Mouse (Mus musculus) kidney, embryonic 16.5 days (tissue): ENCODE measurements around the gene Lpin3. TPM values are rescaled to one million over a fixed set of nuclear protein-coding genes. Genes with fewer than 3 reads are reported as not detected.

Experiments used
- ATAC-seq: fragments of 200-750 bp; cut with Nextera tagmentation; 2 replicates; pipeline ENCODE4 v1.8.0; 2017; ENCODE audit warnings: moderate TSS enrichment; ENCODE audit not compliant: low FRiP score, low TSS enrichment
- H3K27ac ChIP-seq: fragments of 300-500 bp; sonication (generic); 2 replicates; pipeline ENCODE4 v1.5.1; 2014; ENCODE audit warnings: low read length
- H3K27me3 ChIP-seq: fragments of 300-500 bp; sonication (generic); 2 replicates; pipeline ENCODE4 v1.6.1; 2014; ENCODE audit warnings: low read length, control low read depth, mixed read lengths; ENCODE audit not compliant: insufficient read depth
- H3K36me3 ChIP-seq: fragments of 300-500 bp; sonication (generic); 2 replicates; pipeline ENCODE4 v1.6.1; 2014; ENCODE audit warnings: low read length, control low read depth, mixed read lengths; ENCODE audit not compliant: insufficient read depth
- H3K4me1 ChIP-seq: fragments of 300-500 bp; sonication (generic); 2 replicates; pipeline ENCODE4 v1.6.1; 2014; ENCODE audit warnings: low read length, control low read depth, mixed read lengths; ENCODE audit not compliant: insufficient read depth
- H3K4me2 ChIP-seq: fragments of 300-500 bp; sonication (generic); replicated peaks from 2 replicates; pipeline ENCODE4 v1.6.1; 2014; ENCODE audit warnings: low read depth, low read length
- H3K4me3 ChIP-seq: fragments of 300-500 bp; sonication (generic); 2 replicates; pipeline ENCODE4 v1.5.1; 2014; ENCODE audit warnings: mild to moderate bottlenecking, low read length
- H3K9ac ChIP-seq: fragments of 300-500 bp; sonication (generic); replicated peaks from 2 replicates; pipeline ENCODE4 v1.6.1; 2014; ENCODE audit warnings: low read length
- H3K9me3 ChIP-seq: fragments of 300-500 bp; sonication (generic); 2 replicates; pipeline ENCODE4 v1.6.1; 2016; ENCODE audit warnings: low read length, control low read depth
- WGBS: fragments of 180-500 bp; shearing (Covaris S2); extraction: QIAGEN DNeasy Blood & Tissue Kit; methylation state at CpG from one replicate; pipeline ENCODE4 v1.1.7; 2014; 5-methylcytosine and 5-hydroxymethylcytosine counted together
- polyA plus RNA-seq: library from polyadenylated mRNA; unstranded; fragments of >200 nt; fragmentation: Nextera tagmentation; extraction: Ambion mirVana; gene quantifications from 2 replicates; pipeline ENCODE4 v1.2.1, GENCODE M21; 2015

Gene Lpin3
- polyA plus RNA-seq, 1 experiment from 2014 or later = 3.5 TPM

DNA sequence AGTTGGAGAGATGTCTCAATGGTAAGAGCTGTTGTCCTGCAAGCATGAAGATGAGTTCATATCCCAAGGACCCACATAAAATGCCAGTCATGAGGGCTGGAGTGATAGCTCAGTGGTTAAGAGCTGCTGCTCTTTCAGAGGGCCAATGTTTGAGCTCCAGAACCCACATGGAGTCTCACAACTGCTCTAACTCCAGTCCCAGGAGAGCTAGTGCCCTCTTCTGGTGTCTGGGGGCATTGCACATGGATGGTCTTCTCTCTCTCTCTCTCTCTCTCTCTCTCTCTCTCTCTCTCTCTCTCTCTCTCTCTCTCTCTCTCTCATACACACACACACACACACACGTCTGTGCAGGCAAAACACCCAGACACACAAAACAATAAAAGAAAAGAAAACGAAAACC, 4.4 kb downstream of the Lpin3 start:
- H3K36me3 ChIP-seq = no peaks in the 10 kb centered on the region
- H3K4me1 ChIP-seq = peaks cover 6% of the 10 kb centered on the region; the same call in 1 of the 2 replicates
- no peaks in the 10 kb centered on the region for H3K27me3 ChIP-seq
- no peaks in the 10 kb centered on the region for H3K9me3 ChIP-seq
- H3K9ac ChIP-seq = no peak overlapping the region
- no peak overlapping the region for H3K4me2 ChIP-seq
- 12% methylated on average over 2 of the region's 2 CpGs for WGBS
- ATAC-seq = no peak
- no peak overlapping the region for H3K4me3 ChIP-seq
- H3K27ac ChIP-seq = no peak overlapping the region

DNA sequence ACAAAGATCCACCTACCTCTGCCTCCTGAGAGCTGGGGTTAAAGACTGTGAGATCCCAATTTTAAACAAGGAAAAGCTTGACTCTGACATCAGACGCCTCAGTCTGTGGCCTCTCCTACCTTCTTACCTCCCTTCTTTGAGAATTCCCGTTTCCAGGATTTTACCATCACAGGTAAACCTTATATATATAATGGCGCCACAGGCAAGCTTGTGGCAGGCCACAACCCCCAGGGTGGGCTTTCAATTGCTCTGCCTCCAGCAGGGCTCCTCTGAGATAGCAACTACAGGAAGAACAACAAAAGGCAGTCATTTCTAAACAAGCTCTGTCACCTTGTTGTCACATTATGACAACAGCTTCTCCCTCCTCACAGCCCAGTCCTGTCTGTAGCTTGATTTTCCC, 5.8 kb downstream of the Lpin3 start:
- Histone ChIP-seq H3K9me3 (no peaks in the 10 kb centered on the region), H3K27ac (no peak overlapping the region), H3K4me1 (peaks cover 6% of the 10 kb centered on the region; the same call in 1 of the 2 replicates), H3K4me2 (no peak overlapping the region), H3K36me3 (no peaks in the 10 kb centered on the region), H3K4me3 (no peak overlapping the region), H3K27me3 (no peaks in the 10 kb centered on the region), H3K9ac (no peak overlapping the region)
- ATAC-seq = no peak
- 78% methylated on average over 3 of the region's 3 CpGs for WGBS

DNA sequence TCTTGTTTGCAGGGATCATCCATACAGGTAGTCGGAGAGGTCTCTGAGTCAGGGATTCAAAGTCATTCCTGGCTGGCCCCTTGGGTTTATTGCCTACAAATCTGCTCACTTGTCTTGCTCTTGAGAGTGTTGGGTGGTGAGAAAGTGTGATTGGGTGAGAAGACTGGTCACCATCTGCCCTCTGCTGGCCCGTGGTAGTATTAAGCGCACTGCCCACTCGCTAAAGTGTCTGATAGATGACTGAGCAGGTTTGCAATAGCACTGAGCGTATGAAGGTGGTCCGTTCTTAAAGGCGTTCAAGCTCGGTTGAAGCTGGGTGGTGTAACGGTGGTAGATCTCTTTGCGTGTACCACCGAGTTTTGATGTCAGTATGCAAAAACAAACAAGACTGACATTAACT, 6.8 kb downstream of the Lpin3 start:
- Histone ChIP-seq H3K4me2 (peak overlapping the region; percentile 95), H3K4me1 (peaks cover 6% of the 10 kb centered on the region; the same call in 1 of the 2 replicates), H3K27ac (peak overlapping the region; percentile 59; the same call in 1 of the 2 replicates), H3K4me3 (peak overlapping the region; percentile 59), H3K27me3 (no peaks in the 10 kb centered on the region), H3K9me3 (no peaks in the 10 kb centered on the region), H3K9ac (peak overlapping the region; percentile 59), H3K36me3 (no peaks in the 10 kb centered on the region)
- under 1% methylated on average over 11 of the region's 11 CpGs for WGBS
- ATAC-seq = peak; percentile 82

DNA sequence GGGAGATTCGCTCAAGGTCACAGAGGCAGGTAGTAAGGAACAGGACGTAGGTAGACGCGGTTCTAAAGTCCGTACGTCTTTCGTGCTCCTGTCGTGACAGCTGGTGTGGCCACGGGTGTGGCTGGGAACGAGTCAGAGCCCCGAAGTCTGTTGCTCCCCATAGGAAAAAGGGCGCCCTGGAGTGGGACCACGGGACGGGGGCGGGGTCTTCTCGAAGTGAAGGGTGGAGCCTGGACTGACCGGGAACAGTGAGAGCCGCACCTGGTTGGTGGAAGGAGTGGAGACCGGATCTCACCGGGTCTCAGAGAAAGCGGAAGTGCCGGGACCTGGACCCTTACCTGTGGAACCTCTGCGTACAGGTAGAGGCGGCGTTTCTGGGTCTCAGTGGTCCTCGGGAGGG, 7.4 kb downstream of the Lpin3 start:
- Histone ChIP-seq H3K4me3 (peak overlapping the region; percentile 59), H3K36me3 (no peaks in the 10 kb centered on the region), H3K9ac (peak overlapping the region; percentile 63), H3K27me3 (no peaks in the 10 kb centered on the region), H3K4me2 (peak overlapping the region; percentile 95), H3K9me3 (no peaks in the 10 kb centered on the region), H3K27ac (peak overlapping the region; percentile 59; the same call in 1 of the 2 replicates), H3K4me1 (peaks cover 6% of the 10 kb centered on the region; the same call in 1 of the 2 replicates)
- under 1% methylated on average over 26 of the region's 26 CpGs for WGBS
- ATAC-seq = peak; percentile 95

DNA sequence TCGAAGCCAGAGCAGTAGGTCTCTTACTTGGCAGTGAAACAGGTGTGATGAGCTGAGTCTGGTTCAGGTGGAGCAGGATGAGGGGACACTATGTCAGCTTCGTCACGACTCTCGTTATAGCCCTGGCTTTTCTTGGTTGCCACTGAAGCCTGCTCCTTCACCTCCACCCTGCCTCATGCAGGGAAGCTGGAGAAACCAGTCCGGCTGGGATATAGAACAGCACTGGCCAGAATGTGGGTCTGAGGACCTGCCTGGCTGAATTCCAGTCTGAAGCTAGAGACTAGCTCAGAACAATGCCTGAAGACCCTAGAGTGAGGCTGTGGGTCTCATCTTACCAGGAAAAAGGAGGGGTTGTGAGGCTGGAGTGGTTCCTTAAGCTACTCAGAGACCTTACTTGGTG, 10.6 kb downstream of the Lpin3 start:
- H3K9ac ChIP-seq = no peak overlapping the region
- no peaks in the 10 kb centered on the region for H3K27me3 ChIP-seq
- no peak overlapping the region for H3K4me2 ChIP-seq
- H3K36me3 ChIP-seq = no peaks in the 10 kb centered on the region; the same call in 1 of the 2 replicates
- peaks cover 6% of the 10 kb centered on the region; the same call in 1 of the 2 replicates for H3K4me1 ChIP-seq
- H3K27ac ChIP-seq = no peak overlapping the region
- 82% methylated on average over 5 of the region's 5 CpGs for WGBS
- no peak for ATAC-seq
- no peak overlapping the region for H3K4me3 ChIP-seq
- H3K9me3 ChIP-seq = 0 out of 2 replicates have a peak, but pooled peaks cover 1% of the 10 kb centered on the region

DNA sequence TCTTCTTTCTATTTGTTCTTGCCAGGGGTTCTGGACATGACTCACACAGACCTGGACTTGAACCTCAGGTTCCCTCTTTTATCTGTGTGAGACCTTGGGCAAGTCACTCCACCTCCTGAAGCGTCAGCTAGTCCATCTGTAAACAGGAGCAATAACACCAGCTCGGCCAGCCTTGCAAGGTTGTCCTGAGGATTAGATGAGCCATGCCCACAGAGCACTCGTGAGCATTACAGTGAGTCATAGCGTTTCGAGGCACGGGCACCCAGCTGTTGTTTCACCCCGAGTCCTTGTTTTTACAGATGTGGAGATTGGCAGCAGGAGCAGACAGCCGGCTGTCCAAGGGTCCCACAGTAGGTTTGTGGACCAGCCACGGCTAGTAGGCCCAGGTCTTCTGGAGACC, 11.2 kb downstream of the Lpin3 start:
- Histone ChIP-seq H3K4me3 (no peak overlapping the region), H3K9ac (no peak overlapping the region), H3K27ac (no peak overlapping the region), H3K36me3 (no peaks in the 10 kb centered on the region; the same call in 1 of the 2 replicates), H3K27me3 (no peaks in the 10 kb centered on the region), H3K4me2 (no peak overlapping the region), H3K4me1 (peaks cover 6% of the 10 kb centered on the region; the same call in 1 of the 2 replicates), H3K9me3 (0 out of 2 replicates have a peak, but pooled peaks cover 4% of the 10 kb centered on the region)
- 84% methylated on average over 9 of the region's 9 CpGs for WGBS
- no peak for ATAC-seq

DNA sequence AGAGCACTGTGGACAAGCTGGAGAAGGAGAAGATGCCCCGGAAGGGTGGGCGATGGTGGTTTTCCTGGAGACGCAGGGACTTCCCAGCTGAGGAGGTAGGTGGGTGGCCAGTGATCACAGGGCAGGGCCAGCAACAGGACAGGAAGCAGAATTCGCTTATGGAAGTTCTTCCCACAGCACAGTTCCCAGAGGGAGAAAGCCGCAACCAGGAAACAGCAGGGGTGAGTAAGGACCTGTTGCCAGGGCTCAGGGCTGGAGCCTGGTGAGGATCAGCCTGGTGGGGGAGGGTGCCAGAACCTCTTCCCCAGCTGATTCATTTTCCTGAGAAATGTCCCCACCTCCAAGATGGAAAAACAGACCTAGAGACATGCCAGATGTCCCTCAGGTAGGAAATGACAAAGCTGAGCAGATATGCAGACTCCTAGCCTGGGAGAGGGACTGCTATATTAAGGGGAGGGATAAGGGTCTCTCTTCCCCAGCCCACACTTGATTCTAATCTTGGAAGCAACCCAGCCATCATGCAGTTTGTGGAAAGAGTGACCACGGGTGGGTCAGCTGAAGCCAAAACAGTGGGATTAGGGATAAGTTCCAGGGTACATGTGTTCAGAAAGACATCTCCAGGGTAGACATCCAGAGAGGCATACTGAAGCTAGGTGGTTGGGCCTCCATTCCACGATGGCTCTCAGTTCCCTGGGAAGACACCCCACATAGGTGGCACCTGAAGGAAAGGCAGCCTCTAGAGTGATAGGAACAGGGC, 21.4 kb downstream of the Lpin3 start:
- Histone ChIP-seq H3K27ac (no peak overlapping the region), H3K4me2 (no peak overlapping the region), H3K27me3 (no peaks in the 10 kb centered on the region), H3K36me3 (no peaks in the 10 kb centered on the region), H3K4me3 (no peak overlapping the region), H3K4me1 (no peaks in the 10 kb centered on the region), H3K9me3 (no peaks in the 10 kb centered on the region), H3K9ac (no peak overlapping the region)
- no peak for ATAC-seq
- WGBS = 75% methylated on average over 7 of the region's 7 CpGs

DNA sequence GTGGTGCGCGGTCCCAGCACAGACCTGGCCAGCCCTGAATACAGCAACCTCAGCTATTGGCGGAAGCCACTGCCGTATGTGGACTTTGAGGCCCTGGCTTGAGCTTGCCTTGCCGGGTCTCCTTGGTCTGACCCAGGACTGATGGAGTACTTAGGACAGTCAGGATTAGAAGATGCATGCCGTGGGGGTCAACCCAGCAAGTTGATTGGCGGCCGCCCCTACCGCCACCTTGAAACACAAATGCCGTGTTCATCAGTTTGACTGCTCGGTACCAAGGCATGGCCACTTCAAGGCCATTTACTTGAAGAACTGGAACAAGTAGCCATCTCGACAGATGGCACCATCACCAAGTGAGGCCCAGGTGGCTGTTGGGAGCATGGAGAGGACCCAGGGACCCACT, 24.8 kb downstream of the Lpin3 start:
- 95% methylated on average over 12 of the region's 12 CpGs for WGBS
- peaks cover 6% of the 10 kb centered on the region for H3K27me3 ChIP-seq
- H3K4me3 ChIP-seq = no peak overlapping the region
- H3K36me3 ChIP-seq = no peaks in the 10 kb centered on the region
- no peak for ATAC-seq
- H3K4me1 ChIP-seq = no peaks in the 10 kb centered on the region
- no peaks in the 10 kb centered on the region for H3K9me3 ChIP-seq
- H3K4me2 ChIP-seq = no peak overlapping the region
- H3K9ac ChIP-seq = no peak overlapping the region
- no peak overlapping the region for H3K27ac ChIP-seq

DNA sequence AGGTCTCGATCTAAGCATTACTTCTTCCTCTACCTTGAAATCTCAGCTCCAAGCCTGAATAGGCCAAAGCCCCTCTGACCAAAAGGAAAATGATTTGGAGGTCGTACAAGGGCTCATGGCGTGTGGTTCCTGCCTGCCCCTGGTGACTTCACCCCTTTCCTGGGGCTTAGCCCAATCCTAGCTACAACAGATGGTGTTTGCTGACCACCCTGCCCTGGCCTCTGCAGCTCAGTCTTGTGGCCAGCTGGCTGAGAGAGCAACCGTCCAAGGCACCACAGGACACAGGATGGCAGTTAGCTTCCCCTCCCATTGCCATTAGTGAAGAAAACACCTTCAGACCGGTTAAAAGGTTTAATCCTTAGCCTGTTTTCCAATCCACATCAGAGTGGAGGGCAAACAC, 25.6 kb downstream of the Lpin3 start:
- no peak overlapping the region for H3K4me3 ChIP-seq
- H3K9me3 ChIP-seq = no peaks in the 10 kb centered on the region
- no peak overlapping the region for H3K9ac ChIP-seq
- H3K27ac ChIP-seq = no peak overlapping the region
- ATAC-seq = no peak
- peaks cover 13% of the 10 kb centered on the region for H3K27me3 ChIP-seq
- 67% methylated on average over 5 of the region's 5 CpGs for WGBS
- H3K36me3 ChIP-seq = no peaks in the 10 kb centered on the region
- no peaks in the 10 kb centered on the region for H3K4me1 ChIP-seq
- H3K4me2 ChIP-seq = no peak overlapping the region

DNA sequence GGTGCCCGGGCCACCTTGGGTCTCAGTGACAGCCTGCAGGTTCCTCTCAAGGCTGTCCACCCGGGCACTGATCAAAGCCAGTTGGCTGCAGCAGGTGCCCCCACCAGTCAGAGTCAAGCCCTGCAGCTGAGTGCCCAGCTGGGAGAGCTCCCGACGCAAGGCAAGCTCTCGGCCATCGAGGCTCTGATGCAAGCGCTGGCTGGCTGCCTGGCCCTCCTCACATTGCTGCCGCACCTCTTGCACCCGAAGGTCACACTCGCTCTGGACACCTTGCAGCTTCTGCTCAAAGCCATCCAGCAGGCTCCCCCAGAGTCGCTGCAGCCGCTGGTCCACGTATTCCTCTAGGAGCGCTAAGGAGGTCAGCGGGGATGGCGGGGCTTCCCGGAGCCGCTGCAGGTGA, 28.1 kb downstream of the Lpin3 start:
- no peak overlapping the region for H3K4me2 ChIP-seq
- H3K9ac ChIP-seq = no peak overlapping the region
- 0 out of 2 replicates have a peak, but pooled peaks cover 8% of the 10 kb centered on the region for H3K4me1 ChIP-seq
- H3K27ac ChIP-seq = no peak overlapping the region
- WGBS = 72% methylated on average over 18 of the region's 18 CpGs
- no peak overlapping the region for H3K4me3 ChIP-seq
- H3K27me3 ChIP-seq = peaks cover 36% of the 10 kb centered on the region
- no peaks in the 10 kb centered on the region for H3K36me3 ChIP-seq
- ATAC-seq = no peak
- H3K9me3 ChIP-seq = no peaks in the 10 kb centered on the region
